Mouse (Mus musculus) lung, adult 10 weeks (tissue): Measurements from ENCODE around the gene Tgfbr3l. TPM values are rescaled to one million over a fixed set of nuclear protein-coding genes. Genes with fewer than 3 reads are reported as not detected.

Experiments used
- polyA plus RNA-seq: library from polyadenylated mRNA; stranded (reverse); fragments of 350-450 nt; fragmentation: Illumina TruSeq; extraction: RNeasy Lipid Tissue Mini Kit (QIAGEN cat#74804); gene quantifications from one replicate; pipeline ENCODE4 v1.2.3, GENCODE M21; 2014; ENCODE audit warnings: low read depth, low replicate concordance; ENCODE audit not compliant: insufficient read depth

Gene Tgfbr3l
- 2.6 TPM for polyA plus RNA-seq

DNA sequence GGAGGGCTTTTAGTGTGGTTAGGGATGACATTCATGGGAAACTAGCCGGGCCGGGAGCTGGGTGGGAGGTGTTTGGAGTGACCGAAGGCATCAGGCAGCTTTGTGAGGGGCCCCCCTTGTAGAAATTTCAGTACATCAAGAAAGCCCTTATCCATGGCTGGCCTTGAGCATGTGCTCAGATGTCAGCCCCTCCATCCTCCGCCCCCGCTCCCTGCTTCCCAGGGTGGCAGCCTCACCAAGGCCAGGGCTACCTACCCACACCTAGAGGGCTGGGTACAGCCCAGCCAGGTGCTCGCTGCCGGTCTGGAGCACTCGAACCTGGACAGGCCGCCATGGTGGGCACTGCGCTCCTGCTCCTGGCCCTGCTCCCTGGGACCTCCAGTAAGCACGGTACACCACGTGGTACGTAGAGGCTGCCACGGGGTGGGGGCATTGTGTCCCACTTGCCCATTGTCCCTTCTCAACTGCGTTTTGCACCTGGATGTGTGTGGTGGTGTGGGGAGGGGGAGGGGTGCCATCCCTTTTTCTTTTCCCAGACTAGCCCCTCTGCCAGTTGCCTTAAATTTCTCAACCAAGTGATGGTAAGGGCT lies at the start of gene Tgfbr3l:
Gene Tgfbr3l (plus strand): TSS at position 264 of the 590 bp plus-strand sequence.

DNA sequence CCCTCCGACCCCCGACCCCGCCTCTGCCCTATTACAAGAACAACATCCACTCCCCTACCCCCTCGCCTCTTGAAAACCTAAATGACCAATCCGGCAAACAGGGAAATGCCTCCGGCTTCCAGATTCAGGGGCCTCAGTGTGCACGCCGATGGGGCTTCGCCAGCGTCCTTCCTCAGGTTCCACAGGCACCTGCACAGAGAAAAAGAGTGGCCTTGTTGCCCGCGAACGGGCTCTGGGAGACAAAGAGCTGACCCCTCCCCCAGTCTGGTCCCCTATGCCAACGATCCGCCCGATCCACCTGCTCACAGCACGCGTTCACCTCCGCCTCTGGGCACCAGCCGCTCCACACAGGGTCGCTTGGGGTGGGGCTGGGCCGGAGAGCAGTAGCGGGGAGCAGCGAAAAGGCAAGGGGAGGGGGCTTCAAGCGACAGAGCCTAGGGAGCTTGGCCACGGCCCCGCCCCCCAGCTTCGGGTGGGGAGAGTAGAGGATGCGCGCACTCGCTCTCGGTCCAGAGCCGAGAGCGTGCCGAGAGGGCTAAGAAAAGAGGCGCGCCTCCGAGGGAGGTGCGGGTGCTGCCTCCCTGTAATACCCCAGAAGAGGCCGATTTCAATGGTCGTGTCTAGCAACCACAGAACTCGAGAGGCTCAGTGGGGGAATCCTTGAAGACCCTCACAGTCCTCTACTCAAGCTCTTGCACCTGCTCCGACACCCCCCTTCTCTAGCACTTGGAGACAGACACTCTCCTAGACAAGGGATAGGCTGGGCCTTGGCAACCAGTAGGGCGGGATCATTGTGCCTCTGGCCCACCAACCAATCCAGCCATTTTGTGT lies 31.0 kb upstream of the Tgfbr3l start, which contains the start of gene Prr36:
Gene Prr36 (minus strand): TSS at position 669 of the 831 bp plus-strand sequence.

GRCm38 (mm10) chr8:4226739-4227347 lies 21.2 kb upstream of the Tgfbr3l start, which contains the start of gene Lrrc8e:
Gene Lrrc8e, plus strand, starts transcription at chr8:4226827.

GRCm38 (mm10) chr8:4238434-4239192 lies 9.4 kb upstream of the Tgfbr3l start, which contains the start of the genes Map2k7 and Gm49320:
Gene Map2k7, plus strand, starts transcription at chr8:4238740.
Gene Gm49320, plus strand, starts transcription at chr8:4238865.

DNA sequence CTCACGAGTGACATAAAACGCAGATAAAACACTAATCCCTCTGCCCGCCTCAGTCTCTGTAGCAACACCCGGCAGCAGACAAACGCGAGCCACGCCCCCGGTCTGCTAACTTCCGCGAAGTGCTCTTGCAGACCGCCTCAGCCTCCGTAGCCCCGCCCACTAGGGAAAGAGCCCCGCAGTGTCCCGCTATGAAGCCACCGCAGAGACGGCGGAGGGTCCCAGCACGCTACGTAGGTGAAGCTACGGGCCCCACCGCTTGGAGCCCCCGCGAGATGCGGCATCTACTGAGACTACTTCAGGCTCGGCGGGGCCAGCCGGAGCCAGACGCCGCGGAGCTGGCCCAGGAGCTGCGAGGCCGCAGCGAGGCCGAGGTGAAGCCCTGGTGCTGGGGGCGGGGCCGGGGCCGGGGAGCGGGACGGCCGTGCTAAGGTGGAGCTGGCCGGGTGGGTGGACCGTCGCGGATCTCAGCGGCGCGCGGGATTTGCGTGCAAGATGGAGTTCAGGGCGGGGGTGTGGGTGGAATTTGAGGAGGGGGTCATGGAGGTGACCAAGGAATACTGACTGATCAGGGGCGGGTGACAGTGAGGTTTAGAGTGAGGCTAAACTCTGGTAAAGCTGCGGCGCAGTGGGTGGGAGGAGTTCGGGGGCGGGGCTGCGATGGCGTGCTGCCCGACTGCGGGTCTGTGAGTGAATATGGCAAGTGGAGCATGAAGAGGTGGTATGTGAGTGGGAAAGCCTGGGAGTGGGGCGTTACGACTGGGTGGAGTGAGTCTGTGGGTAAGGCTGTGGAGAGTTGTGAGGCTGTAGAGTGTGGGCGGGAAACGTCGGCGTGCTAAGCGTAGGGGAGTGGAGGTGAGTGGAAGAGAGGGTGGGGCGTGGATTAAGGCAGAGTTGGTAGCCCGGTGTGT lies 5.2 kb downstream of the Tgfbr3l start, which contains the start of gene Snapc2:
Gene Snapc2 (plus strand): TSS at position 147 of the 908 bp plus-strand sequence.

GRCm38 (mm10) chr8:4259125-4259804 lies 11.3 kb downstream of the Tgfbr3l start, which contains the start of gene Ctxn1:
Gene Ctxn1, minus strand, starts transcription at chr8:4259274.

DNA sequence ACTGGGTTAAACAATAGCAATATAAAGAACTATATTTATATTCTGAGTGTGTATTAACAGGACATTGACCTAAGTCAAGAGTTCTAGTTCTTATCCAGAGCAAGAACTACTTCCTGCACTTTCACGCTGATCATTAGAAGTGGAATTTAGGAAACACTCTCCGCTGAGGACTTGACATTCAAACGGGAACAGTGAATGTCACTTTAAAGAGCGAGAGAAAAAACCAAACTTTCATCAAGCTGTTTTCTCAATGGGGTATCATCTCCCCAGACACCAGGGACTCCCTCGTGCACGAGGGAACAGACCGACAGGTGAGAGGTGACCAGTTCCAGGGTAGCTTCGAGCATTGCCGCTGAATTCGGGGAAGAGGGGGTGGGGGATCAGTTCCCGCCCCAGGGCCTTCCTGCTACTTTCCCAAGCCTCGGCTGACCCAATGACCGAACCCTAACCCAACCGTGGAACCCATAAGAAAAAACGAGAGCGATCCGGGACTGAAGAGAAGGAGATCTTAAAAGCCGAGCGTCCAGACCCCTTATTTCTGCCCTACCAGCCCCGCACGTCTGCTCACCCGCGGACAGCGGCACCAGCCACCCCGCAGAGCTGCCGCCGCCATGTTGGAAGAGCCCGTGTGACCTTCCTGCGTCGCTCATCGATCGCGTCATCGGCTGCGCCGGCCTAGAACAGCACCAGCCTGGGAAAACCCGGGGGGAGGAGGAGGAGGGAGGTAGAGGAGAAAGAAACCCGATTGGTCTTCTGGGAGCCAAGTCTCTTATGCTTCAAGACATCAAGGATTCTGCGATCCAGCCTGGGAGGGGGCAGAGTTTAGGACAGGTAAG lies 27.5 kb downstream of the Tgfbr3l start, which contains the start of gene Timm44:
Gene Timm44 (minus strand): TSS at position 639 of the 836 bp plus-strand sequence.

Other genes with a start within 250 kb of the Tgfbr3l start
- 9.0 TPM for gene Cd209f, start 142.4 kb upstream of the Tgfbr3l start, polyA plus RNA-seq
- 3.0 TPM for gene Cd209g, start 114.1 kb upstream of the Tgfbr3l start, polyA plus RNA-seq
- 7.3 TPM for gene Evi5l, start 81.6 kb upstream of the Tgfbr3l start, polyA plus RNA-seq
- 0.68 TPM for gene Prr36, start 30.8 kb upstream of the Tgfbr3l start, polyA plus RNA-seq
- gene Lrrc8e, start 21.4 kb upstream of the Tgfbr3l start, polyA plus RNA-seq = 2.7 TPM
- 20.6 TPM for gene Map2k7, start 9.5 kb upstream of the Tgfbr3l start, polyA plus RNA-seq
- gene Gm49320, start 9.3 kb upstream of the Tgfbr3l start, polyA plus RNA-seq = 0.21 TPM
- 16.5 TPM for gene Snapc2, start 4.9 kb downstream of the Tgfbr3l start, polyA plus RNA-seq
- 17.2 TPM for gene Ctxn1, start 11.1 kb downstream of the Tgfbr3l start, polyA plus RNA-seq
- gene Timm44, start 27.7 kb downstream of the Tgfbr3l start, polyA plus RNA-seq = 32.0 TPM
- gene Ccl25, start 77.0 kb downstream of the Tgfbr3l start, polyA plus RNA-seq = 5.3 TPM
- 31.1 TPM for gene Elavl1, start 77.2 kb downstream of the Tgfbr3l start, polyA plus RNA-seq
- gene Cers4, start 244.8 kb downstream of the Tgfbr3l start, polyA plus RNA-seq = 22.1 TPM